Mouse (Mus musculus) T-helper 2 cell (primary cell): ENCODE results near the gene Car10.

Experiments
- in situ Hi-C: fragments of 300-600 bp; cut with MboI, MseI; formaldehyde crosslinking; loops from one replicate; pipeline ENCODE4 v1.15.1; 2025; ENCODE audit warnings: high pct_unique_total_duplicates

Gene Car10

GRCm38 (mm10) chr11:93490211-93490820 lies 392.5 kb downstream of the Car10 start:
- in situ Hi-C loops, result no loop called here

GRCm38 (mm10) chr11:93497896-93498295 lies 400.1 kb downstream of the Car10 start:
- in situ Hi-C loops, result no loop called here

GRCm38 (mm10) chr11:93500442-93500841 lies 402.6 kb downstream of the Car10 start:
- in situ Hi-C loops, result no loop called here

- in situ Hi-C loops, result no loop called here
Measured at GRCm38 (mm10) chr11:93501671-93502070, 403.8 kb downstream of the Car10 start.

GRCm38 (mm10) chr11:93502864-93503263 lies 405.0 kb downstream of the Car10 start:
- in situ Hi-C loops, result no loop called here

DNA sequence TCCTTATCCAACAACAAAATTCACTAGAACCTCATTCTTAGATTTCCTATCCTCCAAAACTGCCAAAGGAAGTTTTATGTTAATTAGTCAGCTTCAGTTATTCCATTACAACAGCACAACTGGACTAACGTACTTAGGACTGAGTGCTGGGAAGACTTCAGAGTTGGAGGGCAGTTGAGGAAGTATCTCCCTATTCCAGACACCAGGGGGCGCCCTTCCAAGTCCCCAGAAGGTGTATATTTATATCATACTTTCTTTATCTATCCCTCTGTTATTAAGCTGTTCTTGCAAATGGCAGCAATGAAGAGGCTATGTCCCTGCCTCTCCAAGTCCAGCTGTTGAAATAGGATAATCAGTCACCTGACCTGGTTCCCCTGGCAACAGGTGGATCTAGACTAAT lies 405.6 kb downstream of the Car10 start:
- in situ Hi-C loops, result no loop called here

GRCm38 (mm10) chr11:93509527-93510235 lies 411.9 kb downstream of the Car10 start:
- in situ Hi-C loops, result no loop called here

DNA sequence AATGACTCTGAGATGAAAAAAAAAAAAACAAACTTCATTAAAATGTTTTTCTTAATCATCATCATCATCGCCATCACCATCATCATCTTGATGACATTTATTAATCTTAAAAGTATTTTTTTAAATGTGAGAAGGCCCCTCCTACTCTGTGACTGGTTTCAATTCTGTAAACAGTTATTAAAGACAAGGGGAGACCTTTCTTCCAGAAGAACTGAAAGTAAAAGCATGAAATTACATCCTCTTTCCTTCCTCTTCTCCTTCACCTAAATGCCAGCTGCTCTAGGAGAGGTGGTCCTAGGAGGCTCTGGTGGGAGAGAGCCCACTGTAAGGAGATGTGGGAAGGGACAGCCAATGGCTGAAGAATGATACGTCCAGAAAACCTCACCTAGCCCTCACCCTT lies 415.0 kb downstream of the Car10 start:
- in situ Hi-C loops, result no loop called here

DNA sequence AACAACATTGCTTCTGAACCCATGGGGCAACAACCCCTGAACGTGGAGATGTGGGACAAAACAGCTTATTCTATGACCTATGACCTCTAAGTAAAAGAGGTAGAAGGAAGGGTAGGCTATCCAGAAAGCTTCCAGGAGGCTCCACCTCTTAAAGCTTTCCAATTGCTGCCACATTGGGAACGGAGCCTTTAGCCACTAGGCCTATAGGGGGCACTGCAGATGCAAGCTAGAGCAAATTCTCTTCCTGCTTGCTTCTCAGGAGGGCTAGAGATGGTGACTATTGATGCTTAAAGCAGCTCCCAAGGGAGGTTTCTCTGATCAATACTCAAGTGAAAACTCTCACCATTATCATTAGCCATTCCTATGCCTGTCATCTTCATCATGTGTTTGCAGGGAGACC lies 416.6 kb downstream of the Car10 start:
- in situ Hi-C loops, result no loop called here

DNA sequence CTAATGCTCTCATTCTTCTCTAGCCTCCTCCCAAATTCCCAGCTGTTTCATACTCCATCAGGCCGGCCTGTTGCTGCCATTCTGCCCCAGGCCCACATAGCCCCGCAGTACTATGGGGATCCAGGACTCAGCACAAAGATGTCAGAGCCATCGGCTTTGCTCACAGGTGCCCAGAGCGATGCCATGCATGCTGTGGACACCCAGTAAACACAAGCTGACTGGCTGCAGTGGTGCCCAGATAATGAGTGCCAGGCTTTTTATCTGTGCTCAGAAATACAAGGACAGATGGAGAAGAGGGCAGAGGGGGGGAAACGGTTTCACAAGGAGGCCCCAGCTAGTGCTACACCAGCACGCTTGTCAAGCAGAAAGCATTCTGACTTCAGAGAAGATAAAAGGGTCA lies 417.7 kb downstream of the Car10 start:
- in situ Hi-C loops, result no loop called here

DNA sequence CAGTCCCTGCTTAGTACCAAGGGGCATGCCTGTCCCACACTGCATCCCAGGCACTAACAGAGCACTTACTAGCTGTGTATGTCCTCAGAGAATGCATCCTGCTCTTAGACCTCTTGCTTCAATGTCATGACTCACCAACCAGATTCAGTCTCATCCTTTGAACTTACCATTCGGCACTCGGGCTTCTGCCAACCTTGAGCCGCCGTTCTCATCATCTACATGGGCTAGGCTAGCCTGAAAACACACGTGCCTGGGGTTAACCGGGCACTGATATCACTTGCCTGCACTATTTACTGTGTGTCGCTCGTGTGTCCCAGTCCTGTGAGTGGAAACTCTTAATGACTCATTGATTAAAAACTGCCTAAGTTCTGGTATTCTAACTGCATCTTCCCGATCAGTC lies 418.4 kb downstream of the Car10 start:
- in situ Hi-C loops, result no loop called here

DNA sequence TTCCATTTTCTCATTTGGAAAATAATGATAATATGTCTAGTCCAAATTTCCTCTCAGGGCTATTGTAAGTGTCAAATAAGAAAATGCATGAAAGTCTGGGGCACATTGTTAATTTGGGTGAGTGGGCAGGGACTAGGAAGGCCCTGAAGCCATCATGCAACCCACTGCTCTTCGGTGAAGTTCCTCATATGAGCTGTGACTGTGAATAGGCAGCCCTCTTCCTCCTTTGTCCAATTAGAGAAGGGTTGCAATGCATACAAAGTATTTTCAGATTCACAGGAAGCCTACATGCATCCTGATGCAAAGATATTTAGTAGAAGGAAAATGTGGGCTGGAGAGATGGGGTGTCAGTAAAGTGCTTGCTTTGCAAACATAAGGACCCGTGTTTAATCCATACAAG lies 419.1 kb downstream of the Car10 start:
- in situ Hi-C loops, result no loop called here

- in situ Hi-C loops, result no loop called here
Measured at GRCm38 (mm10) chr11:93522501-93522900, 424.7 kb downstream of the Car10 start.

GRCm38 (mm10) chr11:93525921-93526320 lies 428.1 kb downstream of the Car10 start:
- in situ Hi-C loops, result no loop called here

GRCm38 (mm10) chr11:93531029-93531680 lies 433.3 kb downstream of the Car10 start:
- in situ Hi-C loops, result no loop called here

- in situ Hi-C loops, result no loop called here
Measured at GRCm38 (mm10) chr11:93536244-93536643, 438.4 kb downstream of the Car10 start.

- in situ Hi-C loops, result no loop called here
Measured at GRCm38 (mm10) chr11:93548904-93549303, 451.1 kb downstream of the Car10 start.

GRCm38 (mm10) chr11:93550908-93551307 lies 453.1 kb downstream of the Car10 start:
- in situ Hi-C loops, result no loop called here

DNA sequence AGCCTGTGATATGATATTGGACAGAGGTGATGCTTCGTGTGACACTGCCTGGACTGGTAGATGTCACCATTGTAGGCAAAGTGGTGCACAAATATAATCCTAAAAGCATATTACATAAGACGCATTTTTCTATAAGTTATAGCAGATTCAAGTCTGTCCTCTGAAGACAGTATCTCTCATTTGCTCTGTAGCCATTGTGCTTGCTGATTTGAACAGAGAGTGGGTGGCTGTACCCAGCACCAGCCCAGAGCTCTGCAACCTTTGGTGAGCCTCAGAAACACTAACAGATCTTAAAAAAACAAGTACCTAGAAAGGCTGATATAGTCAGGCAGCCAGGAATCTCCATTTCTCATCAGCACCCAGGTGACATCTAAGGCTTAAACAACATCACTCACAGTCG lies 461.3 kb downstream of the Car10 start:
- in situ Hi-C loops, result no loop called here

- in situ Hi-C loops, result no loop called here
Measured at GRCm38 (mm10) chr11:93560570-93560969, 462.7 kb downstream of the Car10 start.

DNA sequence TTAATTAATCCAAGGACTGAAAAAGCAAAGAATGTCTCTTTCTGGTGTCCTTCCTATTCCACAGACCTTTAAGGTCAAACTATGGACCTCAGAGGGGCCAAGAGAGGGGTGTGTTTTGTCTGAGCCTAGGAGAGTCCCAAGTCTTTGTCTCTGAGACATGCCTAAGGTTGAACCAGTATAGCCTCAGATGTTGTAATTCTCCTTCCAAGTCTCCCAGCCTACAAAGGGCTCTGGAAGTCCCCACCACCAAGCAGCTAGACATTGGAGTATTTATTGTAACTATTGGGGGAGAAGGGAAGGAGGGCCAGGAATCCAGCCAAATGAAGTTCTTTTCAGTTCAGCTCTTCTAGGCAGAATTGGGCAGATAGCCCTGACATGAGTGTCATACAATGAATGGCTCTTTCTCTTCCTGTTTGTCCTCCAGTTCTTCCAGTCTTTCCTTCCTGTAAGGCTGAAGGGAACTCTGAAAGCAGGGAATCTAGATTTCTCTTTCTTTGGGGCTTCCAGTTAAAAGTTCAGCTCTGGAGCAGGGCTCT lies 464.6 kb downstream of the Car10 start:
- in situ Hi-C loops, result no loop called here

GRCm38 (mm10) chr11:93565756-93566155 lies 467.9 kb downstream of the Car10 start:
- in situ Hi-C loops, result no loop called here
